Mouse (Mus musculus) liver, embryonic 11.5 days (tissue): ENCODE data around the gene Tubb2b. TPM values are rescaled to one million over a fixed set of nuclear protein-coding genes. Genes with fewer than 3 reads are reported as not detected.

Experiments
- ATAC-seq: fragments of 200-750 bp; cut with Nextera tagmentation; replicated peaks from 2 replicates; pipeline ENCODE4 v1.8.0; 2017; ENCODE audit warnings: moderate number of reproducible peaks, mild to moderate bottlenecking, moderate TSS enrichment, moderate library complexity; ENCODE audit not compliant: low FRiP score
- DNase-seq: peaks from one replicate; pipeline ENCODE4 v3.0.0-alpha.2; 2017; ENCODE audit warnings: low spot score
- H3K27ac ChIP-seq: fragments of 300-500 bp; sonication (generic); 2 replicates; pipeline ENCODE4 v1.5.1; 2014; ENCODE audit warnings: mild to moderate bottlenecking, low read depth, low read length, control low read depth
- H3K27me3 ChIP-seq: fragments of 300-500 bp; sonication (generic); replicated peaks from 2 replicates; pipeline ENCODE4 v1.6.1; 2014; ENCODE audit warnings: low read length, mixed read lengths; ENCODE audit not compliant: control insufficient read depth, insufficient read depth
- H3K36me3 ChIP-seq: fragments of 300-500 bp; sonication (generic); 2 replicates; pipeline ENCODE4 v1.6.1; 2014; ENCODE audit warnings: mild to moderate bottlenecking, low read length, moderate library complexity, mixed read lengths; ENCODE audit not compliant: control insufficient read depth, insufficient read depth
- H3K4me1 ChIP-seq: fragments of 300-500 bp; sonication (generic); replicated peaks from 2 replicates; pipeline ENCODE4 v1.6.1; 2014; ENCODE audit warnings: low read length, mixed read lengths; ENCODE audit not compliant: control insufficient read depth, insufficient read depth
- H3K4me2 ChIP-seq: fragments of 300-500 bp; sonication (generic); 2 replicates; pipeline ENCODE4 v1.6.1; 2014; ENCODE audit warnings: mild to moderate bottlenecking, control low read depth, moderate library complexity
- H3K4me3 ChIP-seq: fragments of 300-500 bp; sonication (generic); 2 replicates; pipeline ENCODE4 v1.5.1; 2014; ENCODE audit warnings: low read depth, low read length, control low read depth
- H3K9ac ChIP-seq: fragments of 300-500 bp; sonication (generic); 2 replicates; pipeline ENCODE4 v1.6.1; 2014; ENCODE audit warnings: low read depth, low read length, control low read depth
- H3K9me3 ChIP-seq: fragments of 300-500 bp; sonication (generic); 2 replicates; pipeline ENCODE4 v1.6.1; 2016; ENCODE audit warnings: low read length, inconsistent platforms, mixed read lengths; ENCODE audit not compliant: control insufficient read depth
- WGBS: fragments of 180-500 bp; shearing (Covaris S2); extraction: QIAGEN DNeasy Blood & Tissue Kit; methylation state at CpG from one replicate; pipeline ENCODE4 v1.1.7; 2014; 5-methylcytosine and 5-hydroxymethylcytosine counted together
- polyA plus RNA-seq: library from polyadenylated mRNA; unstranded; fragments of >200 nt; fragmentation: Nextera tagmentation; extraction: Ambion mirVana; gene quantifications from 2 replicates; pipeline ENCODE4 v1.2.1, GENCODE M21; 2014

Gene Tubb2b
- polyA plus RNA-seq, 1 experiment from 2014 or later: 7.7 TPM

DNA sequence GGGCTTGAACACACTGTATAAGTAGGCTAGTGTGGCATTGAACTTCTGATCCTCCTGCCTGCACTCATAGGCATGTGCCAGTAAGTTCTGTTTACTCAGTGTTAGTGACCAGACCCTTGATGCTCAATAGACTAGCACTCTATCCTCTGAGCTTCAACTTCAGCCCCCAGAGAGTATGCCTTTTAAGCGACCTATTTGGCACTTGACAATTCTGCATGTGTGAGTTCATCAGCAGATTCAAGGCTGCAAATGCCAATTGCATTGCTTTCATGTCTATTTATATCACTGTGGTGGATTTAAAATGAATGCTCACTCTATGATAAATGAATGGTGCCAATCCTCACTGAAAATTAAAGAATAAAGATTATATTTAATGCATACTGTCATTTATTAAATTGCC is 24.9 kb downstream of the Tubb2b start:
- no peaks in the 10 kb centered on the region for H3K9me3 ChIP-seq
- ATAC-seq: no peak
- H3K4me1 ChIP-seq: peaks cover 12% of the 10 kb centered on the region
- H3K4me3 ChIP-seq: no peak overlapping the region
- no peaks in the 10 kb centered on the region for H3K36me3 ChIP-seq
- H3K27ac ChIP-seq: no peak overlapping the region
- no peak overlapping the region for H3K9ac ChIP-seq
- 70% methylated on average over 1 of the region's 1 CpGs for WGBS
- H3K27me3 ChIP-seq: no peaks in the 10 kb centered on the region
- H3K4me2 ChIP-seq: no peak overlapping the region
- DNase-seq: no peak

DNA sequence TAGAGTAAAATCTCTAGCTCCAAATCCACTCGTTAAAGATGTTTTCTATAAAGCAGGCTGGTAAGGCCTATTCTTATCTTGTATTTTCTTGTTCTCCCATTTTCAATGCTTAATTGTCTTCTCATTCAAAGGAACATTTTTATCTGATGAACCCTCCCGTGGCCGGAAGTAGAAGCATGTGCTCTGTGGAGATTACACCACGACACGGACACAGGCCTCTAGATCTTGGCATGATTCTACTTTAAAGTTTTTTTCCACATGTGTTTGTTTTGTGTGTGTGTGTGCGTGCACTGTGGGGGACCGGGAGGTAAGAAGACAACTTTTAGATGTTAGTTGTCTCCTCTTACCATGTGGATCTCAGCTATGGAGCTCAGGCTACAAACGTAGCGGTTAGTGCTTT is 28.4 kb downstream of the Tubb2b start:
- no peaks in the 10 kb centered on the region for H3K9me3 ChIP-seq
- no peaks in the 10 kb centered on the region for H3K36me3 ChIP-seq
- H3K27me3 ChIP-seq: no peaks in the 10 kb centered on the region
- no peak overlapping the region for H3K9ac ChIP-seq
- WGBS: 49% methylated on average over 9 of the region's 9 CpGs
- peaks cover 13% of the 10 kb centered on the region for H3K4me1 ChIP-seq
- H3K4me2 ChIP-seq: peak overlapping the region; percentile 51; the same call in 1 of the 2 replicates
- peak overlapping the region; percentile 77 for H3K27ac ChIP-seq
- DNase-seq (no peak), ATAC-seq (0 out of 2 replicates have a peak, but pooled peaks have one; percentile 21)
- no peak overlapping the region for H3K4me3 ChIP-seq

DNA sequence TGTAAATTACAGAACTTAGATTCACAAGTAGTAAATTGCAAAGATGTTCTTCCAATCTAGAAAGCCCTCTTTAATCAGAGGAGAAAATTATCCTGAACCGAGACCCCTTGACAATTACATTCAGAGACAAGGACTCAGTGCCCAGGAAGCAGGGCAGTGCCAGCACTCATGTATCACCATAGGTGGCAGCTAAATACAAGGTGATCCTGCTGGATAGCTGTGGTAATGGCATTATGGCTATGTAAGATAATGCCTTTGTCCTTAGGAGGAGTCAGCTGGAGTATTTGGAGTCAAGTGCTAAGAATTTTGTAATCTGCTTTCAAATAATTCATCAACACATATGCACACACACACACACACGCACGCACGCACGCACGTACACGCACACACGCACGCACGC is 29.0 kb downstream of the Tubb2b start:
- H3K9ac ChIP-seq: peak overlapping the region; percentile 58; the same call in 1 of the 2 replicates
- DNase-seq (no peak), ATAC-seq (peak; percentile 62)
- peak overlapping the region; percentile 51 for H3K4me2 ChIP-seq
- H3K27ac ChIP-seq: peak overlapping the region; percentile 77
- no peaks in the 10 kb centered on the region for H3K27me3 ChIP-seq
- H3K4me1 ChIP-seq: peaks cover 13% of the 10 kb centered on the region
- WGBS: 90% methylated on average over 10 of the region's 10 CpGs
- H3K9me3 ChIP-seq: no peaks in the 10 kb centered on the region
- no peaks in the 10 kb centered on the region for H3K36me3 ChIP-seq
- H3K4me3 ChIP-seq: no peak overlapping the region

DNA sequence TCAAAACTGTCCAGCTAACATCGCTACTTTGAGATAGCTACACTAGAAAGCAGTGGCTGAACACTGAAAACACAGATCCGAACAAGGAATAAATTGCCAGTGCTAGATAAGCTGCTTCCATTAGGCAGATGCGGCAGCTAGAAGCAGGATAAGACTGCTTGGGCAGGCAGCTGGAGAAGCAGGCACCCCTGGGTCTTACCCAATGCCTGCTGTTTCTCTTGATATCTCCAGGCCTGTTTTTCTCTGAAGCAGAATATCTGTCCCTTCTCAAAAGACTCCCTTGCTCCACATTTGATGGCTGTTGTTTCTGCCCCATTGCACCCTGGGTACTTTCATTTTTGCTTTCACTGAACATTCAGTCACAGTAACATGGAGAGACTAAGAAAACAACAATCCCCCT is 29.5 kb downstream of the Tubb2b start:
- peak overlapping the region; percentile 77 for H3K27ac ChIP-seq
- no peaks in the 10 kb centered on the region for H3K9me3 ChIP-seq
- ATAC-seq (peak; percentile 95), DNase-seq (no peak)
- H3K9ac ChIP-seq: peak overlapping the region; percentile 58
- no peaks in the 10 kb centered on the region for H3K36me3 ChIP-seq
- 33% methylated on average over 3 of the region's 3 CpGs for WGBS
- H3K4me3 ChIP-seq: peak overlapping the region; percentile 7; the same call in 1 of the 2 replicates
- peak overlapping the region; percentile 51 for H3K4me2 ChIP-seq
- H3K4me1 ChIP-seq: peaks cover 13% of the 10 kb centered on the region
- H3K27me3 ChIP-seq: no peaks in the 10 kb centered on the region

DNA sequence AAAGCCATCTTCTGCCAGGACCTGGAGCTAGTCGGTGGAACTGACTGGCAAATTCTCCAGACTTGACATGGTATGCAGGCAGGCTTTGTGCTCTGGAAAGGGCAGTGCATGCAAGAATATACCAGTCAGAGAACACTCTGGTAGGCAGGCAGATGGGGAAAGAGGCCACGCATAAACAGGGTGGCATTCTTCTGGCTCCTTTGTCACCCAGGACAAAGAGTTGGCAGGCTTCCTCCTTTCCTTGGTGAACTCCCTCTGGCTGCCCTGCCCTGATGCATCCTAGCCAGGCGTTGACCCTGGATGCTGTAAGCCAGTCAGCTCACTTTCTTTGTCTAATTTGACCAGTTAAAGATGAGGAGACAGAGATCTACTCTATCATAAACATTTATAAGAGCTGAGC is 33.2 kb downstream of the Tubb2b start:
- H3K9me3 ChIP-seq: no peaks in the 10 kb centered on the region
- DNase-seq (no peak), ATAC-seq (no peak)
- no peaks in the 10 kb centered on the region for H3K27me3 ChIP-seq
- H3K4me1 ChIP-seq: peaks cover 12% of the 10 kb centered on the region
- WGBS: 78% methylated on average over 3 of the region's 3 CpGs
- H3K4me3 ChIP-seq: no peak overlapping the region
- no peaks in the 10 kb centered on the region for H3K36me3 ChIP-seq
- no peak overlapping the region for H3K4me2 ChIP-seq
- H3K9ac ChIP-seq: no peak overlapping the region
- H3K27ac ChIP-seq: no peak overlapping the region

DNA sequence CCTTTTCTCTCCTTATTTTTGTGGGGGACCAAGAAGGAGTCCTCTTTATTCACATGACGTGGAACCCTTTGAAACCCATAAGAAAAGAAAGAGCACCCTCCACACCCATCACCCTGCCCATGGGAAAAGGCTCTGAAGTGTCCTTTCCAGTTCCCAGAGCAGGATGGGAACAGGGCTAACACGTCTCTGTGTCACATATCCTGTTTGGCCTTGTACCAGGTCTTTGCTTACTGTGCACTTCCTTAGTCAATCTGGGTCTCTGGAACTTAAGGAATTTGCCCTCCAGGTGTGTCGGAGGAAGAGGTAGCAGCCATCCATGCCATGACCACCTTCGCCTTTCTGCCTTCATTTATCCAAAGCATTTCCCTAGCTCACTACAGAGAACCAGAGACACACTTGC is 33.8 kb downstream of the Tubb2b start:
- H3K9me3 ChIP-seq: no peaks in the 10 kb centered on the region
- no peak overlapping the region for H3K27ac ChIP-seq
- H3K4me1 ChIP-seq: peaks cover 6% of the 10 kb centered on the region
- H3K4me3 ChIP-seq: no peak overlapping the region
- H3K4me2 ChIP-seq: no peak overlapping the region
- H3K27me3 ChIP-seq: no peaks in the 10 kb centered on the region
- DNase-seq: no peak
- no peak overlapping the region for H3K9ac ChIP-seq
- no peak for ATAC-seq
- 71% methylated on average over 4 of the region's 4 CpGs for WGBS
- no peaks in the 10 kb centered on the region for H3K36me3 ChIP-seq

DNA sequence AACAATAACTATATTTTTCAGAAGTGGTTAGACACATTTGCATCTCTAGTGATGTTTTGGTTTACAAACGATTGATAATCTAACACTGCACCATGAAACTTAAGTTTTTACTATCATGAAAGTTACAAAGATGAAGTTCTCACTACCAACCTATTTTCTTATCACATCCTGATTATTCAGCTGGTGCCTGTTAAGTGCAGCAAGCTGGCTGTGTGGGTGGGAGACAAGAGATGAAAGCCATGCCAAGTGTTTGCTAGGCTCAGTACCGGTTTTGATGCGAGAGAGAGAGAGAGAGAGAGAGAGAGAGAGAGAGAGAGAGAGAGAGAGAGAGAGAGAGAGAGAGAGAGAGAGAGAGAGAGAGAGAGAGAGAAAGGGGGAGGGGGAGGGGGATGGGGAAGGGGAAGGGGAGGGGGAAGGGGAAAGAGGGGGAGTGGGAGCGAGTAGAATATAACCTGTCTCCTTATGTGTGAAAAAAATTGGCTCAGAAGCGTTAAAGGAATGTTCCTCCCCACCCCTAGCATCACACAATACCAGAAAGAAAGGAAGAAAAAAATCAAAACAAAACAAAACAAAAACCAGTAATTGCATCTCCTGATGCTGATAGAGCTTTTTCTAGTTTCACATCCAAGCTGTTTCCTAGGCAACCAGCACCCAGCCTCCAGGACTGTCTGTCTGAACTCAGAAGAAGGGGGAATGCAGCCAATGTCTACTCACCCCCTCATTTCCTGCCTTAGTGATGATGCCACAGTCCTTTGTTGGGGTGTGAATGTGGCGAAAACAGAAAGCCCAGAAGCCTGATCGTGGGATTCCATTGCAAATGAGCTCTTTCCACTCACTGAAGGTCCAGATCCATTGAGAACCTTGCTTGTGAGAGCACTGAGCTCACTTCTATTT is 34.5 kb downstream of the Tubb2b start:
- no peak overlapping the region for H3K27ac ChIP-seq
- no peaks in the 10 kb centered on the region for H3K9me3 ChIP-seq
- no peak overlapping the region for H3K4me3 ChIP-seq
- ATAC-seq: no peak
- no peaks in the 10 kb centered on the region for H3K36me3 ChIP-seq
- no peaks in the 10 kb centered on the region for H3K27me3 ChIP-seq
- DNase-seq: no peak
- 53% methylated on average over 6 of the region's 7 CpGs for WGBS
- H3K4me2 ChIP-seq: no peak overlapping the region
- peak overlapping the region; percentile 16; the same call in 1 of the 2 replicates for H3K9ac ChIP-seq
- peaks cover 4% of the 10 kb centered on the region; the same call in 1 of the 2 replicates for H3K4me1 ChIP-seq

DNA sequence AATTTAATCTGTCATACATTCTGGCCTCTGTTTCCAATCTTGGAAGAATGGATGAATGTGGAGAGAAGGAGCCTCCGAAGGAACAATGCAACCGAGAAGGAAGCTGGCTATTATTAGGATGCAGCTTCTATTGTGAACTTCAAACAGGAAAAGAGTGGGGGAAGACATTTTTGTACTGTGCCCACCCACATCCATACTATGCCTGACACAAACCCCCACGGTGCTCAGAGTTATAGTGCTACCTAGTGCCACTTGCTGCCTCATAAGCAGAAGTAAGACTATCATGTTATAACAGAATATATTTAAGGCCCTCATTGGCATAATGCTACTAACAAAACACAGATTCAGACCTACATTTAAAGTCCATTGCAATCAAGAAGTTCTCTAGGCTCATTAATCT is 40.9 kb downstream of the Tubb2b start:
- Histone ChIP-seq H3K9ac (no peak overlapping the region), H3K27ac (no peak overlapping the region), H3K4me3 (no peak overlapping the region), H3K4me2 (no peak overlapping the region), H3K36me3 (no peaks in the 10 kb centered on the region), H3K4me1 (0 out of 2 replicates have a peak, but pooled peaks cover 3% of the 10 kb centered on the region), H3K27me3 (no peaks in the 10 kb centered on the region), H3K9me3 (no peaks in the 10 kb centered on the region)
- no peak for ATAC-seq
- WGBS: 36% methylated on average over 3 of the region's 3 CpGs
- DNase-seq: no peak

DNA sequence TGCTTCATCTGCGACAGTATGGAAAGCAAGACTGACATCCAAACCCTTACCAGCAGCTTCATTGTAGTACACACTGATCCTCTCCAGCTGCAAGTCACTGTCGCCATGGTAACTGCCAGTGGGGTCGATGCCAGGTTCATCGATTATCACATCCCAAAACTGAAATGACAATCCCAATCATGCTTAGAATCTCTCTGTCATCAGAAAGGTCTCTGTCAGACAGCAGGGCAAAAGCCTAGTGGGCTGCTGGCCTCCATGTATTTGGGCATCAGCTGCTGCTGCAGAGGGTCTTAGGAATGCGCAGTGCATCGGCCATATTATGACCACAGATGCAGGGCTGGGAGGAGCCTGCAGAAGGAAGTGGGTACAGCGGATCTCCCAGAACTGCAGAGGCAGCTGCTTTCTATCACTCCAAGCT is 41.4 kb downstream of the Tubb2b start:
- no peak for ATAC-seq
- no peaks in the 10 kb centered on the region for H3K9me3 ChIP-seq
- H3K27ac ChIP-seq: no peak overlapping the region
- H3K4me3 ChIP-seq: no peak overlapping the region
- no peaks in the 10 kb centered on the region for H3K27me3 ChIP-seq
- WGBS: 40% methylated on average over 7 of the region's 7 CpGs
- no peaks in the 10 kb centered on the region for H3K36me3 ChIP-seq
- no peak overlapping the region for H3K9ac ChIP-seq
- no peak for DNase-seq
- peak overlapping the region; percentile 29; the same call in 1 of the 2 replicates for H3K4me2 ChIP-seq
- H3K4me1 ChIP-seq: 0 out of 2 replicates have a peak, but pooled peaks cover 3% of the 10 kb centered on the region
